Mouse (Mus musculus) lung, embryonic 14.5 days (tissue): Measurements from ENCODE around the gene Tpd52l1. TPM values are rescaled to one million over a fixed set of nuclear protein-coding genes. Genes with fewer than 3 reads are reported as not detected.

Source experiments
- ATAC-seq: fragments of 200-750 bp; cut with Nextera tagmentation; 2 replicates; pipeline ENCODE4 v1.8.0; 2017; ENCODE audit warnings: mild to moderate bottlenecking, moderate TSS enrichment, moderate library complexity; ENCODE audit not compliant: insufficient read depth
- DNase-seq: peaks from one replicate; pipeline ENCODE4 v3.0.0-alpha.2; 2015
- H3K27ac ChIP-seq: fragments of 300-500 bp; sonication (generic); 2 replicates; pipeline ENCODE4 v1.5.1; 2014; ENCODE audit warnings: low read depth, mild to moderate bottlenecking, moderate library complexity
- H3K27me3 ChIP-seq: fragments of 300-500 bp; sonication (generic); 2 replicates; pipeline ENCODE4 v1.6.1; 2014; ENCODE audit warnings: low read length, control low read depth; ENCODE audit not compliant: insufficient read depth
- H3K36me3 ChIP-seq: fragments of 300-500 bp; sonication (generic); 2 replicates; pipeline ENCODE4 v1.6.1; 2014; ENCODE audit warnings: control low read depth; ENCODE audit not compliant: insufficient read depth
- H3K4me1 ChIP-seq: fragments of 300-500 bp; sonication (generic); 2 replicates; pipeline ENCODE4 v1.6.1; 2014; ENCODE audit warnings: antibody characterized with exemption, control low read depth; ENCODE audit not compliant: insufficient read depth
- H3K4me2 ChIP-seq: fragments of 300-500 bp; sonication (generic); 2 replicates; pipeline ENCODE4 v1.6.1; 2014; ENCODE audit warnings: mild to moderate bottlenecking
- H3K4me3 ChIP-seq: fragments of 300-500 bp; sonication (generic); 2 replicates; pipeline ENCODE4 v1.5.1; 2014; ENCODE audit warnings: low read depth, low read length
- H3K9ac ChIP-seq: fragments of 300-500 bp; sonication (generic); 2 replicates; pipeline ENCODE4 v1.6.1; 2014
- H3K9me3 ChIP-seq: fragments of 300-500 bp; sonication (generic); 2 replicates; pipeline ENCODE4 v1.6.1; 2016; ENCODE audit warnings: low read depth, low read length, control low read depth
- CTCF ChIP-seq: IDR thresholded peaks from 2 replicates; pipeline ENCODE4 v1.5.1; 2016; ENCODE audit warnings: antibody characterized with exemption, low read depth
- WGBS: fragments of 180-500 bp; shearing (Covaris S2); extraction: QIAGEN DNeasy Blood & Tissue Kit; methylation state at CpG from one replicate; pipeline ENCODE4 v1.1.7; 2014; 5-methylcytosine and 5-hydroxymethylcytosine counted together
- polyA plus RNA-seq: library from polyadenylated mRNA; unstranded; fragments of >200 nt; fragmentation: Nextera tagmentation; extraction: Ambion mirVana; gene quantifications from 2 replicates; pipeline ENCODE4 v1.2.1, GENCODE M21; 2014

Gene Tpd52l1
- polyA plus RNA-seq, 1 experiment from 2014 or later, result 27.7 TPM

GRCm38 (mm10) chr10:31336432-31336831, 109.3 kb downstream of the Tpd52l1 start:
- WGBS, result 72% methylated on average over 5 of the region's 5 CpGs
- no peak overlapping the region for H3K4me3 ChIP-seq
- H3K9ac ChIP-seq, result no peak overlapping the region
- H3K4me1 ChIP-seq, result no peaks in the 10 kb centered on the region
- H3K9me3 ChIP-seq, result no peaks in the 10 kb centered on the region
- H3K36me3 ChIP-seq, result no peaks in the 10 kb centered on the region
- no peak for ATAC-seq
- no peak for TF ChIP-seq CTCF
- no peak overlapping the region for H3K27ac ChIP-seq
- no peak for DNase-seq
- H3K4me2 ChIP-seq, result no peak overlapping the region
- H3K27me3 ChIP-seq, result no peaks in the 10 kb centered on the region

GRCm38 (mm10) chr10:31331225-31331775, 114.5 kb downstream of the Tpd52l1 start:
- Histone ChIP-seq H3K4me2 (no peak overlapping the region), H3K9me3 (no peaks in the 10 kb centered on the region), H3K27ac (no peak overlapping the region), H3K9ac (no peak overlapping the region), H3K4me3 (no peak overlapping the region), H3K36me3 (peaks cover 15% of the 10 kb centered on the region; the same call in 1 of the 2 replicates), H3K27me3 (no peaks in the 10 kb centered on the region), H3K4me1 (no peaks in the 10 kb centered on the region)
- WGBS, result 87% methylated on average over 4 of the region's 4 CpGs
- no peak for ATAC-seq
- TF ChIP-seq CTCF, result no peak
- peak; percentile 26 for DNase-seq

- TF ChIP-seq CTCF, result no peak
- no peaks in the 10 kb centered on the region for H3K9me3 ChIP-seq
- no peak overlapping the region for H3K27ac ChIP-seq
- DNase-seq (no peak), ATAC-seq (no peak)
- H3K4me3 ChIP-seq, result no peak overlapping the region
- no peak overlapping the region for H3K9ac ChIP-seq
- 77% methylated on average over 3 of the region's 3 CpGs for WGBS
- no peaks in the 10 kb centered on the region for H3K27me3 ChIP-seq
- peaks cover 24% of the 10 kb centered on the region; the same call in 1 of the 2 replicates for H3K36me3 ChIP-seq
- H3K4me1 ChIP-seq, result no peaks in the 10 kb centered on the region
- H3K4me2 ChIP-seq, result no peak overlapping the region
These were observed 115.3 kb downstream of the Tpd52l1 start for GRCm38 (mm10) chr10:31330286-31330962.

- Histone ChIP-seq H3K36me3 (peaks cover 26% of the 10 kb centered on the region; the same call in 1 of the 2 replicates), H3K4me2 (no peak overlapping the region), H3K27ac (no peak overlapping the region), H3K27me3 (no peaks in the 10 kb centered on the region), H3K4me1 (no peaks in the 10 kb centered on the region), H3K4me3 (no peak overlapping the region), H3K9ac (no peak overlapping the region), H3K9me3 (no peaks in the 10 kb centered on the region)
- no peak for ATAC-seq
- no peak for TF ChIP-seq CTCF
- DNase-seq, result no peak
- 67% methylated on average over 1 of the region's 1 CpGs for WGBS
These were observed 116.3 kb downstream of the Tpd52l1 start for GRCm38 (mm10) chr10:31329436-31329835.

GRCm38 (mm10) chr10:31318491-31318890, 127.3 kb downstream of the Tpd52l1 start:
- no peak for TF ChIP-seq CTCF
- Histone ChIP-seq H3K27me3 (no peaks in the 10 kb centered on the region), H3K9me3 (no peaks in the 10 kb centered on the region), H3K27ac (no peak overlapping the region), H3K4me2 (no peak overlapping the region), H3K9ac (no peak overlapping the region), H3K4me3 (no peak overlapping the region), H3K36me3 (peaks cover 29% of the 10 kb centered on the region), H3K4me1 (peaks cover 4% of the 10 kb centered on the region; the same call in 1 of the 2 replicates)
- DNase-seq (no peak), ATAC-seq (no peak)
- 78% methylated on average over 5 of the region's 5 CpGs for WGBS

- no peak for TF ChIP-seq CTCF
These were observed 132.6 kb downstream of the Tpd52l1 start, which contains the start of gene Hddc2 for GRCm38 (mm10) chr10:31312865-31313848. Gene Hddc2 (plus strand): TSS chr10:31313383.

More at GRCm38 (mm10) chr10:31312865-31313848, 132.6 kb downstream of the Tpd52l1 start, which contains the start of gene Hddc2:
- Histone ChIP-seq H3K36me3 (peaks cover 11% of the 10 kb centered on the region; the same call in 1 of the 2 replicates), H3K27me3 (no peaks in the 10 kb centered on the region), H3K4me3 (peak within 1 kb of the TSS; percentile 69), H3K4me2 (peak within 1 kb of the TSS; percentile 74), H3K9me3 (no peaks in the 10 kb centered on the region), H3K9ac (peak within 1 kb of the TSS; percentile 80), H3K27ac (peak within 1 kb of the TSS; percentile 93), H3K4me1 (peaks cover 4% of the 10 kb centered on the region; the same call in 1 of the 2 replicates)
- peak; percentile 92 for DNase-seq
- peak; percentile 97 for ATAC-seq
- 3% methylated on average over 44 of the region's 44 CpGs for whole genome bisulfite sequencing
